ENCODE assay signal across 9 mouse cellular contexts in genomic region chr2:172547116-172547515, GRCm38 (mm10). TPM values are rescaled to one million over a fixed set of nuclear protein-coding genes. Genes with fewer than 3 reads are reported as not detected.
DNase-seq lines count a peak whose midpoint lies in the region; ATAC-seq and TF ChIP-seq lines count a peak whose summit lies in the region.
"Had no signal": no experiment of that assay in that cellular context is flagged by ENCODE, and none has a peak within 500 bp of the region (broad histone marks: within the 10 kb centered on the region; RNA-seq: fewer than 3 reads in every experiment).

No protein-coding gene starts in this region.

- intact Hi-C loops in left cerebral cortex, postnatal 4 days (cut with DNase I) = loop anchor here (10.0 kb wide), 1 partner anchor 228 kb away; no protein-coding TSS in a partner anchor
- intact Hi-C loops in left cerebral cortex, postnatal 36 days (cut with DNase I) = no loop called here

- no peaks in the 10 kb centered on the region for H3K9me3 ChIP-seq in kidney, embryonic 15.5 days (replicated peaks)
- H3K9me3 ChIP-seq: megakaryocyte, embryonic 14.5 days had no signal

- TF ChIP-seq CTCF in embryonic fibroblast, embryonic 13.5 days (IDR thresholded peaks at IDR 0.05; ENCODE audit: borderline replicate concordance, insufficient read depth, low read length) = peak; percentile 34; the same call in 1 of the 2 replicates

- H3K4me2 ChIP-seq in kidney, embryonic 15.5 days = peak overlapping the region; percentile 48

- no peaks in the 10 kb centered on the region for H3K36me3 ChIP-seq in kidney, embryonic 15.5 days

- no peak overlapping the region for H3K9ac ChIP-seq in kidney, embryonic 15.5 days

- no peak overlapping the region for H3K4me3 ChIP-seq in embryonic fibroblast, embryonic 13.5 days (ENCODE audit: insufficient read depth, low read length)
- peak overlapping the region; percentile 18 for H3K4me3 ChIP-seq in kidney, embryonic 15.5 days (replicated peaks)
- H3K4me3 ChIP-seq: megakaryocyte, embryonic 14.5 days had no signal

- H3K27me3 ChIP-seq in kidney, embryonic 15.5 days = peaks cover 96% of the 10 kb centered on the region

- no peak overlapping the region for H3K27ac ChIP-seq in embryonic fibroblast, embryonic 13.5 days (ENCODE audit: insufficient read depth, low read length)
- no peak overlapping the region for H3K27ac ChIP-seq in kidney, embryonic 15.5 days

- TF ChIP-seq POLR2A in embryonic fibroblast, embryonic 13.5 days (IDR thresholded peaks at IDR 0.05; ENCODE audit: low read depth, low read length) = no peak

- H3K4me1 ChIP-seq in embryonic fibroblast, embryonic 13.5 days (ENCODE audit: control insufficient read depth, insufficient read depth, low read length) = no peaks in the 10 kb centered on the region
- H3K4me1 ChIP-seq in kidney, embryonic 15.5 days = peaks cover 54% of the 10 kb centered on the region

- WGBS in kidney, embryonic 15.5 days = 0% methylated on average over 21 of the region's 21 CpGs

- DNase-seq in left cerebral cortex, postnatal 4 days = peak; percentile 30
- DNase-seq in left cerebral cortex, postnatal 36 days (ENCODE audit: low spot score in 2 of 2) = no peak
- DNase-seq in lung, postnatal 25 days (ENCODE audit: low spot score) = peak; percentile 2
- DNase-seq in urinary bladder, postnatal 14 days (ENCODE audit: low spot score) = peak; percentile 48
- no peak for DNase-seq in gastrocnemius, postnatal 4 days (ENCODE audit: low spot score in 2 of 2)
- no peak for DNase-seq in spleen, postnatal 4 days (ENCODE audit: low spot score in 2 of 2)

- peak; percentile 59 for ATAC-seq in kidney, embryonic 15.5 days (replicated peaks; ENCODE audit: low FRiP score)

RNA-seq across cellular contexts. Expression of gene Tfap2c, which starts 2.3 kb away (rescaled TPM):
- total RNA-seq in left cerebral cortex, postnatal 4 days (2021) = 1 to 10 TPM; 1.2 TPM
- total RNA-seq in left cerebral cortex, postnatal 36 days (2021) = under 1 TPM in 1 of 2 experiments, not detected in 1; 0.36 TPM
- polyA plus RNA-seq in embryonic fibroblast, embryonic 13.5 days (2011; ENCODE audit: insufficient read length, low read depth, missing spikeins) = not detected in 2 replicates
- polyA plus RNA-seq in kidney, embryonic 15.5 days (2015; fragmentation: Nextera tagmentation; extraction: Ambion mirVana) = 0.57 and 0.62 TPM in 2 replicates
- not detected for total RNA-seq in gastrocnemius, postnatal 4 days (2021)

Comparison
In these comparisons a context has a peak if more than half of its experiments do, and no peak if none do; other contexts are left out.
1. DNase-seq: peak in left cerebral cortex, postnatal 4 days (single experiment), lung, postnatal 25 days (single experiment) and urinary bladder, postnatal 14 days (single experiment); none in left cerebral cortex, postnatal 36 days (0 of 2), gastrocnemius, postnatal 4 days (0 of 2) and spleen, postnatal 4 days (0 of 2).